Mouse (Mus musculus): ENCODE measurements at regions not wholly inside any gene's neighbourhood (a gene's known extent, or its start where the extent isn't known, plus 50 kb on each side); places are given as distances from the start of the nearest gene placed in this dataset.
A peak's percentile ranks its signal among the peaks of the same experiment; 100 is the strongest.

GRCm38 (mm10) chr12:13035108-13035741 is 93.5 kb upstream of the Mycn start:
- no peak for DNase-seq (ENCODE audit: inconsistent ontology term)

- DNase-seq (ENCODE audit: inconsistent ontology term), result no peak
Observed at GRCm38 (mm10) chr12:13030333-13030732, 88.6 kb upstream of the Mycn start.

- DNase-seq (ENCODE audit: inconsistent ontology term), result no peak
Observed at GRCm38 (mm10) chr12:13028086-13028485, 86.4 kb upstream of the Mycn start.

- peak; percentile 35 for DNase-seq (ENCODE audit: inconsistent ontology term)
Observed at GRCm38 (mm10) chr12:13026041-13026580, 84.4 kb upstream of the Mycn start.

- DNase-seq (ENCODE audit: inconsistent ontology term), result no peak
Observed at GRCm38 (mm10) chr12:13024215-13024841, 82.6 kb upstream of the Mycn start.

GRCm38 (mm10) chr12:13011023-13011761 is 69.5 kb upstream of the Mycn start:
- no peak for DNase-seq (ENCODE audit: inconsistent ontology term)

- no peak for DNase-seq (ENCODE audit: inconsistent ontology term)
Observed at GRCm38 (mm10) chr12:13010405-13010804, 68.7 kb upstream of the Mycn start.

GRCm38 (mm10) chr12:13009470-13009869 is 67.8 kb upstream of the Mycn start:
- DNase-seq (ENCODE audit: inconsistent ontology term), result no peak

GRCm38 (mm10) chr12:13002703-13003102 is 61.0 kb upstream of the Mycn start:
- no peak for DNase-seq (ENCODE audit: inconsistent ontology term)

- DNase-seq (ENCODE audit: inconsistent ontology term), result no peak
Observed at GRCm38 (mm10) chr12:13002069-13002590, 60.4 kb upstream of the Mycn start.

- DNase-seq (ENCODE audit: inconsistent ontology term), result no peak
Observed at GRCm38 (mm10) chr12:12995974-12996361, 54.3 kb upstream of the Mycn start.

- DNase-seq (ENCODE audit: inconsistent ontology term), result no peak
Observed at GRCm38 (mm10) chr12:12995061-12995973, 53.6 kb upstream of the Mycn start.

- DNase-seq (ENCODE audit: inconsistent ontology term), result peak; percentile 89
Observed at GRCm38 (mm10) chr12:12993894-12994714, 52.4 kb upstream of the Mycn start.
